Mouse (Mus musculus): ENCODE measurements around the gene Cggbp1. TPM values are rescaled to one million over a fixed set of nuclear protein-coding genes. Genes with fewer than 3 reads are reported as not detected.

The Cggbp1 gene
- total and polyA plus RNA-seq, 2 experiments from 2014 or later = 53.0 to 66.0 TPM

- H3K4me2 ChIP-seq (ENCODE audit: low read depth, low read length, poor library complexity, severe bottlenecking) = no peak overlapping the region
- H3K27ac ChIP-seq (ENCODE audit: low read depth, low read length) = no peak overlapping the region
- DNase-seq (ENCODE audit: low spot score) (no peak), ATAC-seq (ENCODE audit: low FRiP score) (no peak)
- H3K4me1 ChIP-seq (ENCODE audit: insufficient read depth, low read length) = no peaks in the 10 kb centered on the region
- no peaks in the 10 kb centered on the region for H3K27me3 ChIP-seq (ENCODE audit: insufficient read depth, low read length)
- no peak for TF ChIP-seq CTCF (IDR thresholded peaks at IDR 0.05)
- H3K9ac ChIP-seq (replicated peaks; ENCODE audit: low read length, poor library complexity, severe bottlenecking) = no peak overlapping the region
- no peaks in the 10 kb centered on the region for H3K36me3 ChIP-seq (ENCODE audit: insufficient read depth, low read length)
- H3K4me3 ChIP-seq (ENCODE audit: low read depth, low read length) = no peak overlapping the region
- no peaks in the 10 kb centered on the region for H3K9me3 ChIP-seq (ENCODE audit: low read length)
- WGBS = 90% methylated on average over 1 of the region's 1 CpGs
Observed at GRCm38 (mm10) chr16:64835996-64836545, 15.7 kb upstream of the Cggbp1 start.

- H3K36me3 ChIP-seq (ENCODE audit: insufficient read depth, low read length) = no peaks in the 10 kb centered on the region
- H3K4me1 ChIP-seq (ENCODE audit: insufficient read depth, low read length) = no peaks in the 10 kb centered on the region
- no peaks in the 10 kb centered on the region for H3K9me3 ChIP-seq (ENCODE audit: low read length)
- no peak overlapping the region for H3K9ac ChIP-seq (replicated peaks; ENCODE audit: low read length, poor library complexity, severe bottlenecking)
- no peaks in the 10 kb centered on the region for H3K27me3 ChIP-seq (ENCODE audit: insufficient read depth, low read length)
- TF ChIP-seq CTCF (IDR thresholded peaks at IDR 0.05) = no peak
- no peak overlapping the region for H3K27ac ChIP-seq (ENCODE audit: low read depth, low read length)
- no peak overlapping the region for H3K4me3 ChIP-seq (ENCODE audit: low read depth, low read length)
- 96% methylated on average over 2 of the region's 2 CpGs for WGBS
- no peak overlapping the region for H3K4me2 ChIP-seq (ENCODE audit: low read depth, low read length, poor library complexity, severe bottlenecking)
- no peak for ATAC-seq (ENCODE audit: low FRiP score)
- no peak for DNase-seq (ENCODE audit: low spot score)
Observed at GRCm38 (mm10) chr16:64836709-64837108, 15.1 kb upstream of the Cggbp1 start.

GRCm38 (mm10) chr16:64841481-64842373 lies 10.1 kb upstream of the Cggbp1 start:
- Histone ChIP-seq H3K4me2 (ENCODE audit: low read depth, low read length, poor library complexity, severe bottlenecking) (no peak overlapping the region), H3K9me3 (ENCODE audit: low read length) (no peaks in the 10 kb centered on the region), H3K9ac (replicated peaks; ENCODE audit: low read length, poor library complexity, severe bottlenecking) (no peak overlapping the region), H3K27me3 (ENCODE audit: insufficient read depth, low read length) (no peaks in the 10 kb centered on the region), H3K27ac (ENCODE audit: low read depth, low read length) (no peak overlapping the region), H3K4me3 (ENCODE audit: low read depth, low read length) (no peak overlapping the region), H3K4me1 (ENCODE audit: insufficient read depth, low read length) (no peaks in the 10 kb centered on the region), H3K36me3 (ENCODE audit: insufficient read depth, low read length) (no peaks in the 10 kb centered on the region)
- ATAC-seq (ENCODE audit: low FRiP score) (no peak), DNase-seq (ENCODE audit: low spot score) (no peak)
- WGBS = 95% methylated on average over 5 of the region's 5 CpGs
- TF ChIP-seq CTCF (IDR thresholded peaks at IDR 0.05) = no peak

GRCm38 (mm10) chr16:64842374-64842729 lies 9.4 kb upstream of the Cggbp1 start:
- H3K36me3 ChIP-seq (ENCODE audit: insufficient read depth, low read length) = no peaks in the 10 kb centered on the region

DNA sequence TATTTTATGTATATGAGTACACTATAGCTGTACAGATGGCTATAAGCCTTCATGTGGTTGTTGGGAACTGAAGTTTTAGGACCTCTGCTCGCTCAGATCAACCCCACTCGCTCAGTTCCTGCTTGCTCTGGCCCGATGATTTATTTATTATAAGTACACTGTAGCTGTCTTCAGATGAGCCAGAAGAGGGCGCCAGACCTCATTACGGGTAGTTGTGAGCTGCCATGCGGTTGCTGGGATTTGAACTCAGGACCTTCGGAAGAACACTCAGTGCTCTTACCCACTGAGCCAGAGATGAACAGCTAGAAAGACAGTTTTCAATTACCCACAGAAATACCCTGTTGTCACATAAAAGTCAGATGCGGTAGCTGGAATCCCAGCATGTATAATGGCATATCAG lies 5.8 kb upstream of the Cggbp1 start:
- TF ChIP-seq CTCF (IDR thresholded peaks at IDR 0.05) = peak; percentile 37; the same call in 1 of the 2 replicates
- WGBS = 89% methylated on average over 8 of the region's 8 CpGs
- Histone ChIP-seq H3K4me3 (ENCODE audit: low read depth, low read length) (no peak overlapping the region), H3K27me3 (ENCODE audit: insufficient read depth, low read length) (no peaks in the 10 kb centered on the region), H3K9me3 (ENCODE audit: low read length) (no peaks in the 10 kb centered on the region), H3K27ac (ENCODE audit: low read depth, low read length) (no peak overlapping the region), H3K36me3 (ENCODE audit: insufficient read depth, low read length) (no peaks in the 10 kb centered on the region), H3K4me2 (ENCODE audit: low read depth, low read length, poor library complexity, severe bottlenecking) (no peak overlapping the region), H3K9ac (replicated peaks; ENCODE audit: low read length, poor library complexity, severe bottlenecking) (no peak overlapping the region), H3K4me1 (ENCODE audit: insufficient read depth, low read length) (0 out of 2 replicates have a peak, but pooled peaks cover 3% of the 10 kb centered on the region)
- ATAC-seq (ENCODE audit: low FRiP score) (no peak), DNase-seq (ENCODE audit: low spot score) (no peak)

More at GRCm38 (mm10) chr16:64842374-64842729, 9.4 kb upstream of the Cggbp1 start:
- no peak overlapping the region for H3K4me3 ChIP-seq (ENCODE audit: low read depth, low read length)
- no peak overlapping the region for H3K9ac ChIP-seq (replicated peaks; ENCODE audit: low read length, poor library complexity, severe bottlenecking)
- 98% methylated on average over 3 of the region's 3 CpGs for WGBS
- H3K27ac ChIP-seq (ENCODE audit: low read depth, low read length) = no peak overlapping the region
- ATAC-seq (ENCODE audit: low FRiP score) (no peak), DNase-seq (ENCODE audit: low spot score) (no peak)
- H3K9me3 ChIP-seq (ENCODE audit: low read length) = no peaks in the 10 kb centered on the region
- H3K27me3 ChIP-seq (ENCODE audit: insufficient read depth, low read length) = no peaks in the 10 kb centered on the region
- H3K4me2 ChIP-seq (ENCODE audit: low read depth, low read length, poor library complexity, severe bottlenecking) = no peak overlapping the region
- 0 out of 2 replicates have a peak, but pooled peaks have one; percentile 9 for TF ChIP-seq CTCF (IDR thresholded peaks at IDR 0.05)
- H3K4me1 ChIP-seq (ENCODE audit: insufficient read depth, low read length) = no peaks in the 10 kb centered on the region

All from midbrain, postnatal 0 days (tissue).